Mouse (Mus musculus): ENCODE measurements around the gene Lhx5. TPM values are rescaled to one million over a fixed set of nuclear protein-coding genes. Genes with fewer than 3 reads are reported as not detected.

Lhx5 gene
- polyA plus RNA-seq, 1 experiment from 2014 or later: 0.05 TPM

DNA sequence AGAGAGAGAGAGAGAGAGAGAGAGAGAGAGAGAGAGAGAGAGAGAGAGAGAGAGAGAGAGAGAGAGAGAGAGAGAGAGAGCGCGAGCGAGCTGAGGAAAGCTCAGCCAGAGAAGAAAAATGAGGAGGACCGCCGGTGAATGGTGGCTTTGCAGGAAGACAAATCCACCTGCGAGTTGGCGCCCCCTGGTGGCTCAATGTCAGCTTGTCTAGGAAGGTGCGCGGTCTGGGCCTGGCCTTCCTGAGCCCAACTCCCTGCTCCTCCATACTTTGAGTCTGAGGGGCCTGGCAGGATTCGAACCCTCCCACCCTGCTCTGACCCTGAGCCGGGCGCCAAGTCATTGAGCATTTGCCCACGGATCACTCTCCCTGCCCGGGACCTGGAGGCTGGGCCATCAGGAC is 9.2 kb downstream of the Lhx5 start:
- H3K4me3 ChIP-seq (replicated peaks): peak overlapping the region; percentile 28
- peak overlapping the region; percentile 46 for H3K4me2 ChIP-seq (replicated peaks)
- H3K4me1 ChIP-seq: peaks cover 23% of the 10 kb centered on the region
- no peak overlapping the region for H3K9ac ChIP-seq
- H3K27ac ChIP-seq (replicated peaks): no peak overlapping the region
- 5% methylated on average over 14 of the region's 14 CpGs for WGBS
- H3K27me3 ChIP-seq: peaks cover 79% of the 10 kb centered on the region
- no peaks in the 10 kb centered on the region for H3K9me3 ChIP-seq (replicated peaks)
- H3K36me3 ChIP-seq: no peaks in the 10 kb centered on the region
- no peak; the same call in 1 of the 2 replicates for ATAC-seq (ENCODE audit: insufficient number of reproducible peaks, low FRiP score, low TSS enrichment, low read depth)

DNA sequence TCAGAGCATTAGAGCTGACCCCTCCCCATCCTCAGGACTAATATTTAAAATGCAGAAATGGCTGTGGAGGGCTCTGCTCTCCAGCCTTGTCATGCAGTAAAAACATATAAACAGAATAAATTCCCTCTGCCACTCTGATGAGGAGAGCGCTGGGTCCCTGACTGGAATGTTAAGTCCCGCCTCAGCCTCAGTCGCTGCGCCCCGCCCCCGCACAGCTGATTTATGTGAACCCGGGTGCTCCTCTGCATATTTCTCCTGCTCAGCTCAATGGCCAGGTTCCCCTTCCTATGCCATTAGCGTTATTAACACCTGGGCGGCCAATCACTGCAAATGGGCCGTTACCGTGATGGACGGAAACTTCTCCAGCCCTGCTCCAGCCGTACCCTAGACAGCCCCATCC is 15.8 kb downstream of the Lhx5 start:
- 40% methylated on average over 13 of the region's 13 CpGs for WGBS
- Histone ChIP-seq H3K4me1 (no peaks in the 10 kb centered on the region), H3K27me3 (peaks cover 37% of the 10 kb centered on the region), H3K4me2 (replicated peaks) (no peak overlapping the region), H3K9me3 (replicated peaks) (no peaks in the 10 kb centered on the region), H3K4me3 (replicated peaks) (no peak overlapping the region), H3K36me3 (no peaks in the 10 kb centered on the region), H3K27ac (replicated peaks) (no peak overlapping the region), H3K9ac (no peak overlapping the region)
- ATAC-seq (ENCODE audit: insufficient number of reproducible peaks, low FRiP score, low TSS enrichment, low read depth): no peak

DNA sequence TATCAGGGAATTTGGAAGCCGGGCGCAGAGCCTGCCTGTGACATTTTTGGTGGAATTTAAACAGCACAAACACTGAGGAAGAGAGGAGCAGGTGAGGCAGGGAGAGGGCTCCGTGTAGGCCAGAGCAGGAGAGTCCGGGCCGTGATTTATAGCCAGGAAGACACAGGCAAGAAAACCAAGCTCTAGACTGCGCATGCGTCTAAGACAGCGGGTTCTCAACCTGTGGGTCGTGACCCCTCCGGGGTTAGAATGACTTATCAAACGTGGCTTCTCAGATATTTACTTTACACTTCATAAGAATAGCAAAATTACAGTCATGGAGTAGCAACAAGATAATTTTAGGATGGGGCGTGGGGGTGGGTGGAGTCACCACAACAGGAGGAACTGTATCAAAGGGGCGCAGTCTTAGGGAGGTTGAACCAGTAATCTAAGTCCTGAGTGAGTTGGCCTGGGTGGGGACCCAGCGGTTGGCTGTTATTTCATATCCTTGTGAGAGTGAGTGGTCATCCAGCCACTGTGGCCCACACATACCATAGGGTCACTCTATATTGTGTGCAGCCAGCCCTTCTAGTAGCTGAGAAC is 23.3 kb downstream of the Lhx5 start:
- 74% methylated on average over 14 of the region's 14 CpGs for WGBS
- Histone ChIP-seq H3K4me3 (replicated peaks) (no peak overlapping the region), H3K36me3 (no peaks in the 10 kb centered on the region), H3K4me2 (replicated peaks) (no peak overlapping the region), H3K9ac (no peak overlapping the region), H3K27ac (replicated peaks) (no peak overlapping the region), H3K27me3 (peaks cover 11% of the 10 kb centered on the region), H3K9me3 (replicated peaks) (no peaks in the 10 kb centered on the region), H3K4me1 (no peaks in the 10 kb centered on the region)
- no peak for ATAC-seq (ENCODE audit: insufficient number of reproducible peaks, low FRiP score, low TSS enrichment, low read depth)

DNA sequence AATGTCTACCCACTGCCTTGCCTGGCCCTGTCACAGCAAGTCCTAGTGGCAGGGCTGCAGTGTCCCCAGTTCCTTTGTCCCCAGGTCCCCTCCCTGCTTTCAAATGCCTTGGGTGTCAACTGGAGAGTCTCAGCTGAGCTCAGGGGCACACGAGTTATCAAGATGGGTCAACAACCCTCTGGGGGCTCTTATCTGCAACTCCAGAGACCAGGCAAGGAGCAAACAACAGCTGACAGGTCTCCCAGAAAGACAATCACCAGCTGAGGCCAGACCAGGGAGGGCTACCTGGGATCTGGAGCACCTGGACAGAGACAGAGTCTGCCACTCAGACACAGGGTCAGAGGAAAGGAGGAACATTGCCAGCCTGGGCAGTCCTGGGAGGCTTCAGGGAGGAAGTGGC is 24.8 kb downstream of the Lhx5 start:
- 23% methylated on average over 1 of the region's 1 CpGs for WGBS
- H3K9ac ChIP-seq: no peak overlapping the region
- H3K27ac ChIP-seq (replicated peaks): no peak overlapping the region
- H3K27me3 ChIP-seq: peaks cover 11% of the 10 kb centered on the region
- H3K36me3 ChIP-seq: no peaks in the 10 kb centered on the region
- no peak overlapping the region for H3K4me3 ChIP-seq (replicated peaks)
- H3K9me3 ChIP-seq (replicated peaks): no peaks in the 10 kb centered on the region
- H3K4me2 ChIP-seq (replicated peaks): no peak overlapping the region
- H3K4me1 ChIP-seq: no peaks in the 10 kb centered on the region
- ATAC-seq (ENCODE audit: insufficient number of reproducible peaks, low FRiP score, low TSS enrichment, low read depth): no peak

DNA sequence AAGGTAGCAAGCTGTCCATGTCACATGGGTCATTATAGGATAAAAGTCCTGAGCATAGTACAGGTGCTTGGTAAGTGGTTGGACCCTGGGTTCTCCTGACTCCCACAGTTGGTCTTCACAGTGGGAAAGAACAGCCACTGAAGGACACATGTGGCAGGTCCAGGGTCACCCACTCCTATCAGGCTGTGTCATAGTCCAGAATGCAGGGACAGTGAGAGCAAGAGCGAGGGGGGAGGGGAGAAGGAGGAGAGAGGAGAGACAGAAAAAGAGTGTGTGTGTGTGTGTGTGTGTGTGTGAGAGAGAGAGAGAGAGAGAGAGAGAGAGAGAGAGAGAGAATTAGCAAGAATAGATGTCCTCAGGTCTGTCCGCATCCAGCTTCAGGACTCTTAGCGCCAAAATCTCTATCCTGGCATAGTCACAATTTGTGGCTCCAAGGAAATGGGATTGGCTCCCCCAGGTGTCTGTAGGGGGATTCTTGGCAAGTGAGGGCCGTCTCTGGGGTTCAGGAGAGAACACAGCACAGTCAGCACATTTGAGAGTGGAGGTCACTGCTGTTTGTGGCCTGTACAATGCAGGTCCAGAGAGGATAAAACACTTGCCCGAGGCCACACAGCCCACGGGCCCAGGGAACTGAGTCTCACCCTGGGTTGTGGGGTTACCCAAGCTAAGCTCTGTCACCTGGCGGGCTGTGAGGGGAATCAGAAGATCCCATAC is 25.5 kb downstream of the Lhx5 start:
- no peak for ATAC-seq (ENCODE audit: insufficient number of reproducible peaks, low FRiP score, low TSS enrichment, low read depth)
- WGBS: 42% methylated on average over 7 of the region's 7 CpGs
- Histone ChIP-seq H3K27ac (replicated peaks) (no peak overlapping the region), H3K27me3 (peaks cover 11% of the 10 kb centered on the region), H3K9me3 (replicated peaks) (no peaks in the 10 kb centered on the region), H3K36me3 (no peaks in the 10 kb centered on the region), H3K4me1 (no peaks in the 10 kb centered on the region), H3K4me3 (replicated peaks) (no peak overlapping the region), H3K4me2 (replicated peaks) (no peak overlapping the region), H3K9ac (no peak overlapping the region)

DNA sequence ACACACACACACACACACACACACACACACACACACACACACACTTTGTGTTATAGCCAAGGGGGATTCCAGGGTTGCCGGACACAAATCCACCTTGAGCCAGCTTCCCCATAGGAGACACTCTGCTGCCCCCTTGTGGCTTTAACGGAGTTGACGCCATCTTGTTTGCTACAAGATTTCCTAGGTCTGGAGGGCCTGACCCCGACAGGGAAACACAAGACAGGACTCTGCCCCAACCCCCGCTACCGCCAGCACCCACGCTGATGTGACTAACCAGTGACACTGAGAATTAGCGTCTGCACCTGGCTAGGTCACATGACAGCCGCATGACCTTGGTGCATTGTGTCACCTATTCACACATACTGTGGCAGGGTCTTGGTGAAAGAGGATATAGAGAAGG is 26.1 kb downstream of the Lhx5 start:
- peaks cover 11% of the 10 kb centered on the region for H3K27me3 ChIP-seq
- H3K36me3 ChIP-seq: no peaks in the 10 kb centered on the region
- no peak for ATAC-seq (ENCODE audit: insufficient number of reproducible peaks, low FRiP score, low TSS enrichment, low read depth)

DNA sequence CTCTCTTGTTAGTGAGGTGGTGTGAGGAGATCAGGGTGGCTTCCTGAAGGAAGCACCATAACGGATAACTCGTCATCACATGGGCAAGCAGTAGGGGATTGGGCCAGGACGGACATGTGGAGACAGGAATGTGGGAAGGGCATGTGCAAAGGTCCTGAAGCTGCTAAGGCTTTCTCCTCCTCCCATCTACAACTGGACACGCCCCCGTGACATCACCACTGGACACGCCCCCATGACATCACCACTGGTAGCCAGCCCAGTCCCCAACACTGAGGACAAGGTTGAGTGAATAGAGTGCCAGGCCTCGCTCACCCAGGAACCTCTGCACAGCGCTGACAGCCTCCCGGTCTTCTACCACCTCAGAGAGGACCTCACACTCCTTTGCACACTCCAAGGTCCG is 27.6 kb downstream of the Lhx5 start:
- H3K9ac ChIP-seq: no peak overlapping the region
- H3K4me3 ChIP-seq (replicated peaks): no peak overlapping the region
- no peaks in the 10 kb centered on the region for H3K9me3 ChIP-seq (replicated peaks)
- no peak overlapping the region for H3K27ac ChIP-seq (replicated peaks)
- 70% methylated on average over 10 of the region's 10 CpGs for WGBS
- H3K27me3 ChIP-seq: peaks cover 15% of the 10 kb centered on the region
- H3K36me3 ChIP-seq: no peaks in the 10 kb centered on the region
- no peak overlapping the region for H3K4me2 ChIP-seq (replicated peaks)
- no peaks in the 10 kb centered on the region for H3K4me1 ChIP-seq
- ATAC-seq (ENCODE audit: insufficient number of reproducible peaks, low FRiP score, low TSS enrichment, low read depth): 0 out of 2 replicates have a peak, but pooled peaks have one; percentile 37

More for the DNA sequence above, 26.1 kb downstream of the Lhx5 start:
- Histone ChIP-seq H3K4me1 (no peaks in the 10 kb centered on the region), H3K27ac (replicated peaks) (no peak overlapping the region), H3K9me3 (replicated peaks) (no peaks in the 10 kb centered on the region), H3K4me2 (replicated peaks) (no peak overlapping the region), H3K9ac (no peak overlapping the region), H3K4me3 (replicated peaks) (no peak overlapping the region)
- WGBS: 8% methylated on average over 9 of the region's 9 CpGs

DNA sequence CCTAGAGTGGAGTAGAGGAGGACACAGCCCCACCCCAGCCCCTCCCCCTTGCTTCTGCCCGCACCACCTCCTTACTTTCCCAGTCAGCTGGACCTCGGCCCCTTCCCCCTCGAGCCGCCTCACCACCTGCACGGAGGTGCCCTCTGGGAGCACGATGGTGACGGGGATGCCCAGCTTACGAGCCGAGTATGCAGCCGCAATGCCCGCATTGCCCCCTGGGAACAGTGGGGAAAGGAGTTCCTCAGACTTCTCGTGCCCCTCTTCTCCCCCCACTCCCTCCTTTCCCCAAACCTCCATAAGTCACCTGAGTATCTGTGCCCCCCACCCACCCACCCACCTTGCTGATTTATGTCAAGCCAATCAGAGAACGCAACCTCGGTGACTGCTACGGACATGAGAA is 30.4 kb downstream of the Lhx5 start:
- H3K4me2 ChIP-seq (replicated peaks): no peak overlapping the region
- WGBS: 68% methylated on average over 15 of the region's 15 CpGs
- H3K27me3 ChIP-seq: peaks cover 5% of the 10 kb centered on the region; the same call in 1 of the 2 replicates
- no peak overlapping the region for H3K27ac ChIP-seq (replicated peaks)
- H3K36me3 ChIP-seq: no peaks in the 10 kb centered on the region
- no peak overlapping the region for H3K9ac ChIP-seq
- no peak overlapping the region for H3K4me3 ChIP-seq (replicated peaks)
- ATAC-seq (ENCODE audit: insufficient number of reproducible peaks, low FRiP score, low TSS enrichment, low read depth): no peak
- H3K4me1 ChIP-seq: no peaks in the 10 kb centered on the region
- H3K9me3 ChIP-seq (replicated peaks): no peaks in the 10 kb centered on the region

DNA sequence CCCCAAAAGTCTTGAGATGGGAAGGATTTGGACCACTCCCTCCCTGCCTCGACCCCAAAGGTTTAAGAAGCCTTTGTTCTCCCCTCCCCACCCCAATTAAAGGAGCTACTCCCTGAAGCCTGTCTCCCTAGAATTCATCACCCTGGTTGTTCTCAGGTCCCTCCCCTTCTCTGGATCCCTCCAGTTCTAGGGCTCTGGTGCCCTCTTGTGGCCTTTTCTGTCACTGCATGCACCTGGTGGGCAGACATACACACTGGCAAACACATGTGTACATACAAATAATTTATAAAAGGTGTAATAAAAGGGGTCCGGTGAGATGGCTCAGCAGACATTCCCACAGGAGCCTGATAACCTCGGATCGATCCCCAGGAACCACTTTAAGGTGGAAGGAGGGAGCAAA is 32.8 kb downstream of the Lhx5 start:
- Histone ChIP-seq H3K4me2 (replicated peaks) (no peak overlapping the region), H3K36me3 (no peaks in the 10 kb centered on the region), H3K27ac (replicated peaks) (no peak overlapping the region), H3K27me3 (peaks cover 5% of the 10 kb centered on the region; the same call in 1 of the 2 replicates), H3K4me1 (no peaks in the 10 kb centered on the region), H3K9ac (no peak overlapping the region), H3K9me3 (replicated peaks) (no peaks in the 10 kb centered on the region), H3K4me3 (replicated peaks) (no peak overlapping the region)
- 68% methylated on average over 4 of the region's 4 CpGs for WGBS
- ATAC-seq (ENCODE audit: insufficient number of reproducible peaks, low FRiP score, low TSS enrichment, low read depth): no peak

DNA sequence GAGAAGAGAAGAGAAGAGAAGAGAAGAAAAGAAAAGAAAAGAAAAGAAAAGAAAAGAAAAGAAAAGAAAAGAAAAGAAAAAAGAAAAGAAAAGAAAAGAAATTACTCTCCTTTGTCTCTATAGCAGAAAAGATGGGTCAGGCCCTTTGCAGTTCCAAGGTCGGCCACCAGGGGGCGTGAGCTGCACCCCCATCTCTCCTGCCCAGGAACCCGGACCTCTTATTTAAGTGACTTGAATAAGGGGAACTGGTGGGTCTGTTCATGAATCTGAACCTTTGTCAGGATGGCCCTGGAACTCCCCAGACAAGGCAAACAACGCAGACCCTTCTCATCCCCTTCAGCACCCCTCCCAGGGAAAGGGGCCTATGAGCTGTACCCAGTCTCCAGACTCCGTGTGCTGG is 33.6 kb downstream of the Lhx5 start:
- peaks cover 5% of the 10 kb centered on the region; the same call in 1 of the 2 replicates for H3K27me3 ChIP-seq
- no peak overlapping the region for H3K9ac ChIP-seq
- H3K27ac ChIP-seq (replicated peaks): no peak overlapping the region
- no peak for ATAC-seq (ENCODE audit: insufficient number of reproducible peaks, low FRiP score, low TSS enrichment, low read depth)
- H3K36me3 ChIP-seq: no peaks in the 10 kb centered on the region
- H3K4me2 ChIP-seq (replicated peaks): no peak overlapping the region
- H3K4me3 ChIP-seq (replicated peaks): no peak overlapping the region
- H3K4me1 ChIP-seq: no peaks in the 10 kb centered on the region
- H3K9me3 ChIP-seq (replicated peaks): no peaks in the 10 kb centered on the region
- 41% methylated on average over 5 of the region's 5 CpGs for WGBS

DNA sequence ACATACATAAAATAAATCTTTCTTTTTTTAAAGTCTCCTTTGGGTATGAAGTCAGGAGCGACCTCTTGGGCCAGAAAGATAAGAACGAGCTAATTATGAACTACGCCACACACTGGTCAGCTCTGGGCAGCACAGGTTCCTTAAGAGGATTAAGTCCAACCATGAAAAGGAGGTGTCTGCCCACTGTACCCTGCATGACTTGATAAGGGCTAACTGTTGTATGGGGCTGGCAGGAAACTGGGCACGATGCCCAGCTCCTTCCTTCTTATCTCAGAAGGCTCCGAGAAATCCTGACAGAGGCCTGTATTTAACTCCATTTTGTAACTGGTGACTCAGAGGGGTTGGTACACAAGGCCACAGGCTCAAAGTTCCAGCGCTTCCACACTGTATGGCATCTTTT is 34.4 kb downstream of the Lhx5 start:
- no peak for ATAC-seq (ENCODE audit: insufficient number of reproducible peaks, low FRiP score, low TSS enrichment, low read depth)
- no peaks in the 10 kb centered on the region for H3K4me1 ChIP-seq
- H3K9me3 ChIP-seq (replicated peaks): no peaks in the 10 kb centered on the region
- no peak overlapping the region for H3K4me3 ChIP-seq (replicated peaks)
- no peak overlapping the region for H3K27ac ChIP-seq (replicated peaks)
- 82% methylated on average over 6 of the region's 6 CpGs for WGBS
- no peak overlapping the region for H3K4me2 ChIP-seq (replicated peaks)
- peaks cover 5% of the 10 kb centered on the region; the same call in 1 of the 2 replicates for H3K27me3 ChIP-seq
- H3K36me3 ChIP-seq: no peaks in the 10 kb centered on the region
- no peak overlapping the region for H3K9ac ChIP-seq

DNA sequence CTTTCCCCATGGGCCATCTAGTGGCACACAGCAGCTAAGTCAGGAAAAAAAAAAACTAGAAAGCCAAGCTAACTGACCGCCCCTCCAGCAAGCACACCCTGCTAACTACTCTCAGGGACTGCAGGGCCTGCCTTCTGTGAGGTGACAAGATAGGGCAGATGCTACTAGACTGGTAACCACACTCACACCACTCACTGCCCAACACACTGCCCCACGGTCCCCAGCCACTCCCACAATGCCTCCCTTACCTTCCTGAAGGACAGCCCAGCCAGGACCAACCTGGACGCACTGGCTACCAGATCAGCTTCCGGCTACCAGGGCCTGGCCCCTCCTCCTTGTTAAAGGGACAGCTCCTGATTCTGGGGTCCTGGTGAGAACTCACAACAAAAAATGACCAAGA is 35.5 kb downstream of the Lhx5 start:
- no peak overlapping the region for H3K4me2 ChIP-seq (replicated peaks)
- WGBS: 9% methylated on average over 4 of the region's 4 CpGs

More for the DNA sequence above, 35.5 kb downstream of the Lhx5 start:
- ATAC-seq (ENCODE audit: insufficient number of reproducible peaks, low FRiP score, low TSS enrichment, low read depth): no peak
- H3K4me3 ChIP-seq (replicated peaks): no peak overlapping the region
- no peaks in the 10 kb centered on the region for H3K4me1 ChIP-seq
- no peaks in the 10 kb centered on the region for H3K9me3 ChIP-seq (replicated peaks)
- H3K27ac ChIP-seq (replicated peaks): no peak overlapping the region
- no peaks in the 10 kb centered on the region for H3K36me3 ChIP-seq
- H3K27me3 ChIP-seq: peaks cover 8% of the 10 kb centered on the region; the same call in 1 of the 2 replicates
- H3K9ac ChIP-seq: no peak overlapping the region

Measured in embryonic facial prominence, embryonic 15.5 days (tissue).